Mouse (Mus musculus) layer of hippocampus, adult 18-20 months (tissue): ENCODE data around the gene Polr2m. TPM values are rescaled to one million over a fixed set of nuclear protein-coding genes. Genes with fewer than 3 reads are reported as not detected.
"Not testable (repeated sequence)": the region's sequence is repeated elsewhere in the genome, so short reads cannot be mapped to it uniquely, and the experiment has no call there.

Source experiments
- DNase-seq, 2 experiments: peaks; one replicate each; pipeline ENCODE4 v3.0.0; 2022; ENCODE audit warnings: low spot score in 2 of 2
- long read RNA-seq: library from polyadenylated mRNA; stranded (forward); transcript quantifications from one replicate; pipeline ENCODE4 v2.0.0, GENCODE M21; 2021
- total RNA-seq, 2 experiments: library from RNA; stranded (reverse); gene quantifications; 2 replicates each; pipeline ENCODE4 v1.2.3; 2021

The Polr2m gene
- 100 to 1,000 TPM; 170 to 189 TPM for total RNA-seq
- long read RNA-seq, transcript Polr2m-202 (4 exons, 2,138 nt) = minor isoform, 8 of 359 reads
- long read RNA-seq, transcript Polr2m-201 (4 exons, 2,200 nt) = major isoform, 343 of 359 reads
- long read RNA-seq, partial matches to known transcripts = 4 of 359 reads
- long read RNA-seq, other reads (novel, unspliced or antisense) = 4 of 359 reads

DNA sequence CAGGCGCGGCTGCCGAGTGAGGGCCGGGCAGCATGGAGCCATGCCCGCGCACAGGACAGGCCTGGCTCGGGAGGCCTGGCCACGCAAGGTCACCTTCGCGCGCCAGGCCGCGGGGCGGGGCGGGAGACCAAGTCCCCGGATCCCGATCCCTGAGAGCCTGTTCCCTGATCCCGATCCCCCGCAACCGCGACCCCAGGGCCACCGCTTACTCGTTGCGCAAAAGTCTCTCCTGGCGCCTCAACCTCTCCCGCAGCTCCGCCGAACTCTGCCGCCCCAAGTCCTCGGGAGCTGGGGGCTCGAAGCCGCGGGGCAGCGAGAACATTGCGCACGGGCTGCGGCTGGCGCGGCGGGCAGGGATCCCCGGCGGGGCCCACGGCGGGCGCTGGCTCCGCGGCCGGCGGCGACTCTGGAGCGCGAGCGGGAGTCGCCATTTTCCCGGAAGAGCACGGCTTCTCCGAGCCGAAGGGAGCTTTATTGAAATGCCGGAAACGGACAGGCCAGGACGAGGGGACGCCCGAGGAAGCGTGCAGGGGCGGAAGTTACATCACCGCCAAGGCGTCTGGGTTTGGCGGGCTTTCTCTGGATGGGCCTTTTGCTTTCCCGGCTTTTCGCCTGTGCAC is at the start of gene Polr2m:
Gene Polr2m (minus strand): TSS at position 461 of the 620 bp plus-strand sequence.
- DNase-seq = peak; percentile 90 to 95

DNA sequence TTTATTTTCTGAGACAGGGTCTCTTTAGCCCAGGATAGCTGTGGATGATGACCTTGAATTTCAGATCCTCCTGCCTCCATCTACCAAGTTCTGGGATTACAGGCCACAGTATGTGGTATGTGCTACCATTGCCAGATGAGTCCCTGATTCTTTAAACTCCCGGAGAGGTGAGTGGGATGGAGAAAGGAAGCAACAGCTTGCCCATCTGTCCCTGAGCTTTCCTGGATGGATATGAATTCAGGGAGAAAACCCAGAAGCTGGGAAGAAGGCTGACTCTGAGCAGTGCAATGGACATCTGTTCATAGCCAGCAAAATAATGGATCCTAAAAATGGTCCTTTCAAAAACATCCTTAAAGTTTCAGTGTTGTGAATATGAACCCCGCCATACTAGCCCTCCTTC is 49.3 kb upstream of the Polr2m start:
- peak; percentile 5 to 45 for DNase-seq

DNA sequence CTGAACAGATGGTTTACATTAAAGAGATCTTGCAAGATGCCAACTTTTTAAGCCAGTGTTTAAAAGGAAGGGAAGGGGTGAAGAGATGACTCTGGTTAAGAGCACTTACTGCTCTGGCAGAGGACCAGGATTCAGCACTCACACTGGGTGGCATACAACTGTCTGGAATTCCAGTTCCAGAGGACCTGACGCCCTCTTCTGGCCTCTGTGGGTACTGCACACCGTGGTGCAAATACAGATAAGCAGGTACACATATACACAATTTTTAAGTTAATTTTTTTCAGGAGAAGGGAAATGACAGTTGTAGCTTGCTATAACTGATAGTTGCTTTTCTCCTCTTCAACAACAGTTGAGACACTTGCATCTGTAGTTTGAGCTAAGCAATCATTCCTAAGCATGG is 44.2 kb upstream of the Polr2m start:
- no peak for DNase-seq

- no peak for DNase-seq
Observed at GRCm38 (mm10) chr9:71527438-71527837, 41.7 kb upstream of the Polr2m start.

DNA sequence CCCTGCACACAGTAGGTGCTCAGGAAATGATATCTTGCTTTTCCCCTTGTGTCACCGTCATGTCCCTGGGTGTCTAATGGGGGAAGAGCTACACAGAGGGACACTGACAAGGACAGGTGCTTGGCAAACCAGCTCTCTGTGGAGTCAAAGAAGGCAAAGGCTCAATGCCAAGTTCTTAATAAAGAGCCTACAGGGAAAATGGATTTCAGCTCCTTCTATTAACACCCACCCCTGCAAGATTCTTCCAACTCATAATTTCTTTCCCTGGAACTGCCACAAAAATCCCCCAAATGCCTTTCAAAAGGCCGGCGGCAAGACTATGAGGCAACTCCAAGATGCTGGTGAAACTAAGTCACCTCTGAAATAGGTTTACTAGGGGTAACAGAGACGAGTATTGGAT is 38.2 kb upstream of the Polr2m start:
- no peak for DNase-seq

- DNase-seq = no peak
Observed at GRCm38 (mm10) chr9:71519836-71520235, 34.1 kb upstream of the Polr2m start.

DNA sequence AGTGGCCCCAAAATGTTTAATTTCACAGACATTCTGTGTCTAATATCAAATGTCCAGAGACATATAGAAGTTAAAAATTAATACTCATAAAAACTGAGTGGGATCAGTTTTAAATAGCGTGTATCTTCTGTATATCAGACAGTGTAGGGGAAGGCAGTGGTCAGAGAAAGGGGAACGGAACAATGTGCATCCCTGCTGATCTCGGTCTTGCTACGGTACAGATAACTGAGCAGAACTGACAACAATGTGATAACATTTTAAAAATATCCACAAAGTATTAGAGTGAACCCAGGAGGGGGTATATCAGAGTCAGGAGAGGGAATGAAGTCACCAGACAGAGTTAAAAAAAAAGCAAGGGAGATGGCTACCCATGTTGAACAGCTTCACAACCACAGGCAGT is 31.8 kb upstream of the Polr2m start:
- DNase-seq = no peak

GRCm38 (mm10) chr9:71515862-71516261 is 30.1 kb upstream of the Polr2m start:
- no peak for DNase-seq

DNA sequence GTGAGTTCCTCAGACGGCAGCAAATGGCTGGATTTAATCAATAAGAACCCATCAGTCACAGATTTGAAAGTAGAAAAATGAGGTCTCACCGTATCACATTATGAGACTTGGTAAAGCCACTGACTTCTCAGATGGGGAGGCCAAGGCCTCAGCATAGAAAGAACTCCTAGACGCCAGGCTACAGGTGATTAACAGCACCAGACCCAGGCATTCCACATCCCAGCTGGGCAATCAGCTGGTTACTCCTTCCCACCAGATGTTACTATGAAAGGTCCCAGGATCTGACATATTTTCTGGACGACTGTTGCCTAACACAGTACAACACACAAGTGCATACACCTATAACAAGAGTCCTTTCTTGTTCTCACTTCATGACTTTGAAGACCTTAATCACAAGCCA is 27.8 kb upstream of the Polr2m start:
- no peak for DNase-seq

DNA sequence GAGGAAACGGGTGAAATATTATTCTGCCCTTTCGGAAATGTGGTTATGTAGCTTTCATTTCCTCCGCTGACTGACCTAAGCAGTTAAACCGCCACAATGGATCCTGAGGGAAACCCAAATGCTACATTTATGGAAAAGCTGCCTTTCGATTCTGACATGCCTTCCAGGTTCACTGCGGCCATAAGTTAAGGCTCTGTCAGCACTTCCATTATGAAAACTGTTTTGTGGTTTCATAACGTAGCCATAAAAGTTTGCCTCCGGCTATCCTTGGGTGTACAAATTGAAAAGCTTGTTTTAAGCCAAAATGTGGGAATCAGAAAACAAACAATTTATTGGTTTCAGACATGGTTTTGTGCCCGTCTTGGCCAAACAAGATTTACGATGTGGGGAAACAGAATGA is 27.2 kb upstream of the Polr2m start:
- no peak for DNase-seq

- peak in 1 of 2 experiments; percentile 50 for DNase-seq
Observed at GRCm38 (mm10) chr9:71498391-71499182, 12.9 kb upstream of the Polr2m start.

DNA sequence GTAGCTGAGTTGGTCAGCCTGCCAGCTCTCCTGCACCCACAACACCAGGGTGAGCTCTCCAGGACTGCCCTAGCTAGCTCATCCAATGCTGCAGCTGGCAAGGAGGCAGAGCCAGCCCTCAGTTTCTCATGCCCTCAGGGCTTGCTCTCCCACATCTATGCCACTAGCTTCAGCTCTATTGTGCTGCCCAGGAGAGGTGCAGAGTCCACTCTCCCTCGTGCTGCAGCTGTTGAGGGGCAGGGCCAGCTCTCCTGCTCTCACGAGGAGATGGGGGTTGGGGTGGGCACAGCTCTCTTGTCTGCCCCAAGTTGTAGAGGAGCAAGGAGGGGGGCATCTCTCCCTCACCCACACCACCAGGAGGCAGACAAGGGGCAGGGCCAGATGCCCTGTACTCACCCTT is 10.9 kb upstream of the Polr2m start:
- no peak for DNase-seq

GRCm38 (mm10) chr9:71493771-71494170 is 8.0 kb upstream of the Polr2m start:
- no peak for DNase-seq

DNA sequence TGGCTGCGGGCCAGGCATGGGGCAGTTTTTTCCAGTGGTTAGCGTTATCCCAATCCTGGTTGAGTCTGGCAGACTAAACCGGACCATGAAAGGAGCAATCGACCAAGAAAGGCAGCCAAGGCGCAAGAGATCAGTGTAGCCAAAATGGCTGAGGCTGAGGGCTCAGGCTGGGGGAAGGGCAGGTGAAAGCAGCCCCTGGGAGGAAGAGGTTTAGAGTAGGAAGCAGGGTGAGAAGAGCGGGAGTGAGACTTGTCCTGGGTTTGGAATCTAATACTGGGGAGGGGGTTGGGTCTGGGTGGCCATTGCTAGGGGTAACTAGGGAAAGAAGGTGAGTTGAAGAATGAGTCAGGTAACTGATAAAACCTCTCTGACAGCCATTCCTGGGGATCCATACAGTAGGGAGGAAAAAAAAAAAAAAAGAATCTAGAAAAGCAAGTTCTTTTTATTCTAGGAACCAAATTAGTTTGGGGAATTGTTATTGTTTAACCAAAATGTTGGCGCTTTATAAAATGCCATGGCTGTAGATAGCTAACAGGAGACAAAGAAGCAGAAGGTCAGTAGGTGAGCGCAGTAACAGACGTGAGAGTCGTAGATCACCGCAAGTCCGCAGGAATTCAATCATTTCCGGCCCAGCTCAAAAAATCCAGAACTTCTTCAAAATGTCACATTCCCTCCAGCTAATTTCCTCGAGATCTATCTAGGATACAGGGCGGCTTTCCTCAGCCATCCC is 6.7 kb upstream of the Polr2m start:
- no peak for DNase-seq

GRCm38 (mm10) chr9:71490076-71490475 is 4.3 kb upstream of the Polr2m start:
- no peak for DNase-seq

- no peak for DNase-seq
Observed at GRCm38 (mm10) chr9:71486127-71486526, 392 bp upstream of the Polr2m start.

GRCm38 (mm10) chr9:71484871-71485474 is 762 bp downstream of the Polr2m start:
- no peak for DNase-seq

DNA sequence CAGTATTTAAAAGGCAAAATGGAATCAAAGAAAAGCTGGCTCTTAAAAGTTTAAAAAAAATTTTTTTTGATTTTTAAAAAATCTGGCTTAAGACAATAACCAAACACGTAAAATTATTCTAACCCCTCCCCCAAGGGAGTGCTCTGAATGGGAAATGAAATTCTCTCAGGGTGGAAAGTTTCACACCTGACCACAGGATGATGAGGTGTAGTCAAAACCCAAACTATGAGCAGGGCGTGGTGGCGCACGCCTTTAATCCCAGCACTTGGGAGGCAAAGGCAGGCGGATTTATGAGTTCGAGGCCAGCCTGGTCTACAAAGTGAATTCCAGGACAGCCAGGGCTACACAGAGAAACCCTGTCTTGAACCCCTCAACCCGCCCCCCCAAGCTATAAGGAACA is 1.9 kb downstream of the Polr2m start:
- DNase-seq = not testable (repeated sequence)

DNA sequence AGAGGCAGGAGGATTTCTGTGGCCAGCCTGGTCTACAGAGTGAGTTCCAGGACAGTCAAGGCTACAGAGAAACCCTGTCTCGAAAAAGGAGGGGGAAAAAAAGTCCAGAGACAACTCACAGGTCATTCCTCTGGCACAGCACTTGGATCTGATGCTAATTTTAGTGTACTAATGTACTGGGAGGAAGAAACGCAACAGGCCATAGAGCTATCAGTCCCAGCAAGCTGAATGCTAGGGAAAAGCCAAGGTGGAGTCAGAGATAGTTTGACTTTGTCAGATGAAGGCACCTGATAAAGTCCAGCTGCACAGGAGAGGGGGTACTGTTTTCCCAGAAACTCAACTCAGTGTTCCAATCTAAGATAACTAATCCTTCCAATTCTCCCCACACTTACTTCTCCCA is 5.4 kb downstream of the Polr2m start:
- DNase-seq = no peak

GRCm38 (mm10) chr9:71479413-71479812 is 6.3 kb downstream of the Polr2m start:
- no peak for DNase-seq

- no peak for DNase-seq
Observed at GRCm38 (mm10) chr9:71478596-71478995, 7.1 kb downstream of the Polr2m start.
